Mouse (Mus musculus) MEL (cell line): ENCODE data around the gene Aldh1a3. TPM values are rescaled to one million over a fixed set of nuclear protein-coding genes. Genes with fewer than 3 reads are reported as not detected.

ENCODE experiments used
- DNase-seq: peaks from one replicate; pipeline ENCODE4 v3.0.0; 2011; ENCODE audit warnings: low read depth, low spot score
- H3K27ac ChIP-seq: 2 replicates; pipeline ENCODE4 v1.5.1; 2012; ENCODE audit warnings: low read depth, mild to moderate bottlenecking, control low read depth, low read length, moderate library complexity; ENCODE audit not compliant: control insufficient read depth
- H3K27me3 ChIP-seq, 2 experiments: fragments of 150-350 bp in 1 of 2; sonication (generic) in 1 of 2; 2 replicates each; pipeline ENCODE4 v1.6.1; 2012; ENCODE audit warnings: low read length in 2 of 2, mild to moderate bottlenecking in 2 of 2, improper control_type of control experiment in 1 of 2, moderate library complexity in 1 of 2; ENCODE audit not compliant: insufficient read depth in 2 of 2, control insufficient read depth in 1 of 2
- H3K36me3 ChIP-seq, 2 experiments: 2 replicates each; pipeline ENCODE4 v1.6.1; 2012 to 2014; ENCODE audit warnings: low read length in 2 of 2, improper control_type of control experiment in 1 of 2, inconsistent platforms in 1 of 2, mild to moderate bottlenecking in 1 of 2; ENCODE audit not compliant: insufficient read depth in 2 of 2, control insufficient read depth in 1 of 2
- H3K4me1 ChIP-seq, 2 experiments: fragments of 150-350 bp in 1 of 2; sonication (generic) in 1 of 2; 2 replicates each; pipeline ENCODE4 v1.6.1; 2012; ENCODE audit warnings: low read length in 2 of 2, improper control_type of control experiment in 1 of 2, mild to moderate bottlenecking in 1 of 2; ENCODE audit not compliant: insufficient read depth in 2 of 2, control insufficient read depth in 1 of 2
- H3K4me3 ChIP-seq, 2 experiments: fragments of 150-350 bp in 1 of 2; sonication (generic) in 1 of 2; 2 replicates each; pipeline ENCODE4 v1.5.1; 2012; ENCODE audit warnings: low read depth in 2 of 2, low read length in 2 of 2, mild to moderate bottlenecking in 2 of 2, moderate library complexity in 2 of 2, control low read depth in 1 of 2, improper control_type of control experiment in 1 of 2; ENCODE audit not compliant: control insufficient read depth in 1 of 2, insufficient read depth in 1 of 2
- H3K79me2 ChIP-seq: 2 replicates; pipeline ENCODE4 v1.6.1; 2012; ENCODE audit warnings: mild to moderate bottlenecking, low read length, moderate library complexity; ENCODE audit not compliant: control insufficient read depth, poor library complexity, insufficient read depth
- H3K9ac ChIP-seq: 2 replicates; pipeline ENCODE4 v1.6.1; 2012; ENCODE audit warnings: low read depth, mild to moderate bottlenecking, control low read depth, low read length, moderate library complexity; ENCODE audit not compliant: control insufficient read depth, poor library complexity, severe bottlenecking
- H3K9me3 ChIP-seq: fragments of 150-350 bp; sonication (generic); replicated peaks from 2 replicates; pipeline ENCODE4 v1.6.1; 2012; ENCODE audit warnings: mild to moderate bottlenecking, low read length, improper control_type of control experiment, moderate library complexity; ENCODE audit not compliant: insufficient read depth
- CHD2 ChIP-seq: IDR thresholded peaks from 2 replicates; pipeline ENCODE4 v1.6.1; 2011; ENCODE audit warnings: low read length, improper control_type of control experiment
- CTCF ChIP-seq, 3 experiments: IDR thresholded peaks in 2 of 3; conservative IDR thresholded peaks in 1 of 3; 2 replicates each; pipeline ENCODE4 v1.5.1; 2011 to 2012; ENCODE audit warnings: low read length in 3 of 3, low read depth in 2 of 3, mild to moderate bottlenecking in 2 of 3, improper control_type of control experiment in 1 of 3, inconsistent platforms in 1 of 3, mixed read lengths in 1 of 3, moderate library complexity in 1 of 3; ENCODE audit not compliant: control insufficient read depth in 1 of 3, insufficient read depth in 1 of 3, poor library complexity in 1 of 3, severe bottlenecking in 1 of 3
- E2F4 ChIP-seq: IDR thresholded peaks from 2 replicates; pipeline ENCODE4 v1.6.1; 2011; ENCODE audit warnings: low read depth, low read length, improper control_type of control experiment, borderline replicate concordance
- EP300 ChIP-seq, 2 experiments: IDR thresholded peaks; 2 replicates each; pipeline ENCODE4 v1.6.1; 2011; ENCODE audit warnings: improper control_type of control experiment in 2 of 2, low read length in 2 of 2, low read depth in 1 of 2, mild to moderate bottlenecking in 1 of 2
- GATA1 ChIP-seq: IDR thresholded peaks from 2 replicates; pipeline ENCODE4 v1.6.1; 2011; ENCODE audit warnings: low read depth, low read length, improper control_type of control experiment
- HCFC1 ChIP-seq: IDR thresholded peaks from 2 replicates; pipeline ENCODE4 v1.6.1; 2012; ENCODE audit warnings: low read depth, mild to moderate bottlenecking, inconsistent platforms, low read length, improper control_type of control experiment, moderate library complexity
- JUND ChIP-seq: IDR thresholded peaks from 2 replicates; pipeline ENCODE4 v1.6.1; 2011; ENCODE audit warnings: low read depth, mild to moderate bottlenecking, improper control_type of control experiment, low read length
- MAX ChIP-seq: IDR thresholded peaks from 2 replicates; pipeline ENCODE4 v1.6.1; 2011; ENCODE audit warnings: low read length, improper control_type of control experiment
- MYB ChIP-seq: IDR thresholded peaks from 2 replicates; pipeline ENCODE4 v1.6.1; 2011; ENCODE audit warnings: mild to moderate bottlenecking, low read depth, low read length, improper control_type of control experiment
- POLR2A ChIP-seq, 2 experiments: IDR thresholded peaks; 2 replicates each; pipeline ENCODE4 v1.6.1; 2011 to 2012; ENCODE audit warnings: low read length in 2 of 2, mild to moderate bottlenecking in 2 of 2, control low read depth in 1 of 2, improper control_type of control experiment in 1 of 2, low read depth in 1 of 2, moderate library complexity in 1 of 2; ENCODE audit not compliant: control insufficient read depth in 1 of 2, insufficient read depth in 1 of 2, poor library complexity in 1 of 2
- POLR2AphosphoS2 ChIP-seq: IDR thresholded peaks from 2 replicates; pipeline ENCODE4 v1.6.1; 2011; ENCODE audit warnings: low read length, improper control_type of control experiment
- RAD21 ChIP-seq: IDR thresholded peaks from 2 replicates; pipeline ENCODE4 v1.6.1; 2011; ENCODE audit warnings: mild to moderate bottlenecking, low read depth, low read length, improper control_type of control experiment
- SIN3A ChIP-seq: IDR thresholded peaks from 2 replicates; pipeline ENCODE4 v1.6.1; 2012; ENCODE audit warnings: low read length, improper control_type of control experiment, inconsistent platforms
- TAL1 ChIP-seq: IDR thresholded peaks from 2 replicates; pipeline ENCODE4 v1.6.1; 2012; ENCODE audit warnings: mild to moderate bottlenecking, inconsistent platforms, low read length, moderate library complexity, mixed read lengths
- TBP ChIP-seq: IDR thresholded peaks from 2 replicates; pipeline ENCODE4 v1.8.0; 2011; ENCODE audit warnings: low read depth, low read length, improper control_type of control experiment
- TCF12 ChIP-seq: IDR thresholded peaks from 2 replicates; pipeline ENCODE4 v1.6.1; 2014; ENCODE audit warnings: low read depth, mild to moderate bottlenecking, inconsistent platforms, low read length, improper control_type of control experiment, moderate library complexity
- USF1 ChIP-seq: IDR thresholded peaks from 2 replicates; pipeline ENCODE4 v1.6.1; 2014; ENCODE audit warnings: low read depth, mild to moderate bottlenecking, inconsistent platforms, low read length, improper control_type of control experiment, moderate library complexity
- ZMIZ1 ChIP-seq: IDR thresholded peaks from 2 replicates; pipeline ENCODE4 v1.6.1; 2012; ENCODE audit warnings: low read depth, mild to moderate bottlenecking, inconsistent platforms, low read length, improper control_type of control experiment, moderate library complexity
- ZNF384 ChIP-seq: IDR thresholded peaks from 2 replicates; pipeline ENCODE4 v1.6.1; 2012; ENCODE audit warnings: low read depth, mild to moderate bottlenecking, inconsistent platforms, low read length, improper control_type of control experiment
- polyA plus RNA-seq, 2 experiments: library from polyadenylated mRNA; stranded (reverse) in 1 of 2; unstranded in 1 of 2; fragments of >175 nt in 1 of 2; fragments of >200 nt in 1 of 2; gene quantifications; 2 replicates each; pipeline versions ENCODE4 v1.2.1 to v1.2.4; 2012; ENCODE audit warnings: low replicate concordance in 2 of 2, low read depth in 1 of 2; ENCODE audit not compliant: insufficient read length in 2 of 2, insufficient read depth in 1 of 2, missing spikeins in 1 of 2
- total RNA-seq: library from RNA; depleted of rRNA; stranded (reverse); fragments of 300-350 nt; gene quantifications from 2 replicates; pipeline ENCODE4 v1.2.3, GENCODE M21; 2012

Gene Aldh1a3
- total and polyA plus RNA-seq, 3 experiments: 13.4 to 43.4 TPM; not detected in 1

DNA sequence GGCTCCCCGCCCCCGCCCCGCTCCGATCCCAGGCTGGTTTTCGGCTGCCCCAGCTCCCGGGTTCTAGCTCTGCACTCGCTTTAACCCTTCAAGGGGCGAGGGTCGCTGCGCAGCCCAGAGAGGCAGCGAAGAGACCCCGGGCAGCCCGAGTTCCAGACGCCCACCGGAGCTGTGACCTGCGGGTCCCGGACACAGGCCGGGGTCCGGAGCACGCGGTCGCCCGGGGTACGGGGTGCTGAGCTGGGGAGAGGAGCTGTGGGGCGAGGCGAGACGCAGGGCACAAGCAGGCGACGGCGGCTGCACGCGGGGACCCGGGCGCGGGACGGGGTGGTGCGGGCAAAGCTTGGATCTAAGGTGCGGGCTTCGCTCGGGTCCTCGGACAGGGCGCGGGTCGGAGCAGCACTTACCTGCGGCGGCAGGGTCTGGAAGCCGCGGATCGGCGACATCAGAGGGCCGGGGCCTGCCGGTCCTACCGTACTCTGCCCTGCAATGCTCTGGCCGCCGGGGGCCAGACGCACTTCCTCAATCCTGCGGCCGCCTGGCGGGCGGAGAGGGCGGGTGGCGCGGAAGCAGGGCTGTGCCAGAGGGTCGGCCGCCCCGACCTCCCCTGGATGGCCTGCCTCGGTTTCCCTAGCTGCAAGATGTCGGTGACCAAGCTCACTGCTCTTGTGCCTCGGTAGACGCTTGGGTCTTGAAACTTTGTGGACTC, 39.4 kb downstream of the Aldh1a3 start, which contains the start of gene Lrrk1 (continued):
- TF ChIP-seq POLR2AphosphoS2 (peak; percentile 49; the same call in 1 of the 2 replicates), CTCF (IDR thresholded peaks at IDR 0.05 in 2 of 3, conservative IDR thresholded peaks at IDR 0.05 in 1 of 3; ENCODE audit: control insufficient read depth in 1 of 3, insufficient read depth in 1 of 3, low read depth in 2 of 3, low read length in 3 of 3, poor library complexity in 1 of 3, severe bottlenecking in 1 of 3) (peak in 2 of 3 experiments; percentile 3 to 12; a peak in 1 of 6 replicates), E2F4 (no peak), JUND (no peak), TCF12 (peak; percentile 35; the same call in 1 of the 2 replicates), EP300 (IDR thresholded peaks at IDR 0.05; ENCODE audit: low read depth in 1 of 2, low read length in 2 of 2) (no peak), GATA1 (no peak), TBP (0 out of 2 replicates have a peak, but pooled peaks have one; percentile 37), POLR2A (IDR thresholded peaks at IDR 0.05; ENCODE audit: control insufficient read depth in 1 of 2, insufficient read depth in 1 of 2, low read depth in 1 of 2, low read length in 2 of 2, poor library complexity in 1 of 2) (peak; percentile 76 to 79; a peak in 3 of 4 replicates), RAD21 (no peak), TAL1 (no peak), MYB (no peak), USF1 (no peak), SIN3A (peak; percentile 27), ZMIZ1 (peak; percentile 60; the same call in 1 of the 2 replicates), MAX (no peak; the same call in 1 of the 2 replicates), CHD2 (no peak)
- TF ChIP-seq, all 39 proteins: peak for 12

DNA sequence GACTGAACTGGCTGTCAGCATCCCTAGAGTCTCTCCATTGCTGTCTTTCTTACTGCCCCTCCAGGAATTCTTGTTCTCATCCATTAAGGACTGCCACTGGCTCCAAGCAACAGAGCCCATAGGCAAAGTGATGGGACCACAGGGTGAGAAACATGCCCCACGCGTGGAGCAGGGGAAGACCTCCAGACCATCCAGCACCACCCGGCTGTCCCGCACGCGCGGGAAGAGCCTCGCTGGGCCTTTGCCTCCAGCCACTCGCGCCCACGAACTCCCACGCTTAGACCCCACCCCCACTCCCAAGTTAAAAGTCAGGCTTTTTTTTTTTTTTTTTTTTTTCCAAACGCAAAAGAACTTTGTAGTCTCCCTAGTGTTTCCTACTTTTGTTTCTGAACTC, 39.9 kb downstream of the Aldh1a3 start:
- H3K27me3 ChIP-seq: no peaks in the 10 kb centered on the region
- H3K4me1 ChIP-seq: peaks cover 0 to 11% of the 10 kb centered on the region in 2 experiments; a peak in 2 of 4 replicates
- peaks cover 0 to 3% of the 10 kb centered on the region in 2 experiments; a peak in 2 of 4 replicates for H3K36me3 ChIP-seq
- peaks cover 15% of the 10 kb centered on the region for H3K79me2 ChIP-seq
- DNase-seq: peak; percentile 47
- H3K9me3 ChIP-seq: no peaks in the 10 kb centered on the region
- H3K9ac ChIP-seq: peak overlapping the region; percentile 95
- H3K4me3 ChIP-seq: peak overlapping the region; percentile 89 to 97
- no peak overlapping the region; the same call in 1 of the 2 replicates for H3K27ac ChIP-seq
- no peak for TF ChIP-seq JUND
- TF ChIP-seq TCF12: no peak
- peak; percentile 62 for TF ChIP-seq ZNF384
- no peak for TF ChIP-seq HCFC1
- TF ChIP-seq EP300 (IDR thresholded peaks at IDR 0.05; ENCODE audit: low read depth in 1 of 2, low read length in 2 of 2): no peak
